Mouse (Mus musculus): ENCODE results near the gene Adcy6. TPM values are rescaled to one million over a fixed set of nuclear protein-coding genes. Genes with fewer than 3 reads are reported as not detected.

Gene Adcy6
- polyA plus RNA-seq, 1 experiment from 2014 or later: 9.5 TPM

GRCm38 (mm10) chr15:98646737-98647136 lies 36.9 kb upstream of the Adcy6 start:
- H3K4me2 ChIP-seq (replicated peaks; ENCODE audit: low read depth): no peak overlapping the region
- no peaks in the 10 kb centered on the region for H3K27me3 ChIP-seq (ENCODE audit: control insufficient read depth, insufficient read depth, low read length)
- no peaks in the 10 kb centered on the region for H3K9me3 ChIP-seq (ENCODE audit: control insufficient read depth, low read length)
- no peak for DNase-seq (ENCODE audit: low spot score)
- H3K27ac ChIP-seq (replicated peaks): no peak overlapping the region
- H3K9ac ChIP-seq (ENCODE audit: low read length): no peak overlapping the region
- H3K4me1 ChIP-seq (replicated peaks; ENCODE audit: control insufficient read depth, insufficient read depth): no peaks in the 10 kb centered on the region
- H3K36me3 ChIP-seq (ENCODE audit: control insufficient read depth, insufficient read depth, low read length): peaks cover 65% of the 10 kb centered on the region
- TF ChIP-seq CTCF (IDR thresholded peaks at IDR 0.05; ENCODE audit: low read depth) (no peak), EP300 (optimal IDR thresholded peaks at IDR 0.05) (no peak)
- no peak for ATAC-seq (ENCODE audit: low FRiP score, low TSS enrichment)
- H3K4me3 ChIP-seq (ENCODE audit: low read depth, low read length): no peak overlapping the region
- WGBS: 65% methylated on average over 8 of the region's 8 CpGs

DNA sequence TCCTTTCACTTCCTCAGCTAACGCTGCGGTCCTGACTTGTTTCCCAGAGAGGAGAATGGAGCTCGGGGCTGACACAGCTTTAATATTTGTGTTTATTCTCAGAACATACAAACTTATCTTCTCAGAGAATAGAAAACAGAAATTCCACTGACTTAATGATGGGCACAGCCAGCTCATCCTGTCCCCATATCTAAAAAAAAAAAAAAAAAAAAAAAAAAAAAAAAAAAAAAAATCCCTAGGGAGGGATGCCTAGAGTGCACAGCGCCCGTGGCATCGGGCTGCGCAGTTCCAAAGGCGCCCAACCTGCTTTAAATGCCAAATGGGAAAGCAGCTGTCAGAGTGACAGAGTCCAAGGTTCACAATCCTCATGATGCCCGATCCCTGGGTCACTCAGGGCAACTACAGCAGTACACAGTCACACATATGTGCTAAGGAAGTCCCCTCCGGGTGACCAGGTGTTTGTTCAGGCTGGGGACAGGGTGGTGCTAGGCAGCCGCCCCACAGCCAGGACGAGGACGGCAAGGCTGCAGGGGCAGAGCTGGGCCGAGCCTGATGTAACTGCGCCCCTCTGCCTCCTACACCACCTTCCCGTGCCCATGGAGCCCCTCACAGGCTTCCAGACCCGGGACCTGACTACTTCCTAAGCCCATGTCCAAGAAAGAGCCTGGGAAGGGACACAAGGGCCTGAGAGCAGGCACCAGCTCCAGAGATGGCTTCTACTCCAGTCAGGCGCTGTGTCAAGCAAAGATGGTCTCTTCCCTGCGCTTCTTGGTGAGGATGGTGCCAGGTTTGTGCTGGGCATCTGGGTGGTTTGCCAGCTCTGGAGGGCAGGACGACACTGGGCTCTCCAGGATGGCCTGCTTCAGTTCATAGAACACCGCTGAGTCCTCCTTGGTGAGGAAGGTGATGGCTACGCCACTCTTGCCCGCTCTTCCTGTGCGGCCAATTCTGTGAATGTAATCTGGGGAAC lies 35.5 kb upstream of the Adcy6 start:
- Histone ChIP-seq H3K36me3 (ENCODE audit: control insufficient read depth, insufficient read depth, low read length) (peaks cover 54% of the 10 kb centered on the region), H3K9me3 (ENCODE audit: control insufficient read depth, low read length) (no peaks in the 10 kb centered on the region), H3K9ac (ENCODE audit: low read length) (no peak overlapping the region), H3K27me3 (ENCODE audit: control insufficient read depth, insufficient read depth, low read length) (no peaks in the 10 kb centered on the region), H3K4me1 (replicated peaks; ENCODE audit: control insufficient read depth, insufficient read depth) (no peaks in the 10 kb centered on the region), H3K27ac (replicated peaks) (no peak overlapping the region), H3K4me2 (replicated peaks; ENCODE audit: low read depth) (no peak overlapping the region), H3K4me3 (ENCODE audit: low read depth, low read length) (no peak overlapping the region)
- TF ChIP-seq EP300 (optimal IDR thresholded peaks at IDR 0.05) (no peak), CTCF (IDR thresholded peaks at IDR 0.05; ENCODE audit: low read depth) (no peak)
- 85% methylated on average over 24 of the region's 24 CpGs for WGBS
- DNase-seq (ENCODE audit: low spot score): no peak
- ATAC-seq (ENCODE audit: low FRiP score, low TSS enrichment): peak; percentile 27; the same call in 1 of the 2 replicates

DNA sequence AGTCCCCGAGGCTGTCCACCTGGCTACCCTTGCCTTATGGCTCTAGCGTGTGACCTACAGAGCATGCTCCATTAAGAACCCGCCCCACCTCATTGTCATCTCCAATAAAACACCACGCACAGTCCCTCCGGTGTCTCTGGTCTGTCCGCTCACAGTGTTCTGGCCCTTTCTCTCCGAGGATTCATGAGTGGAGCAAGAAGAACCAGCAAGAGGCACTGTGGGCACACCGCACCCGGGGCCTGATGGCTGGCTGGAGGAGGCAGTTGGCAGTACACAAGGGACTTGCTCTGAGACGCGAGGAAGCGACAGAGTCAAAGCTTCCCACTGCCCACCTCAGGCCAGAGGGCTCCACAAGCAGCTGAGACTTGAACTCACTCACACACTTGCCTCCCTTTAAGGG lies 34.5 kb upstream of the Adcy6 start:
- no peak for TF ChIP-seq EP300 (optimal IDR thresholded peaks at IDR 0.05)
- no peak for TF ChIP-seq CTCF (IDR thresholded peaks at IDR 0.05; ENCODE audit: low read depth)
- H3K4me2 ChIP-seq (replicated peaks; ENCODE audit: low read depth): no peak overlapping the region
- ATAC-seq (ENCODE audit: low FRiP score, low TSS enrichment) (no peak), DNase-seq (ENCODE audit: low spot score) (no peak)
- WGBS: 88% methylated on average over 12 of the region's 12 CpGs
- peaks cover 45% of the 10 kb centered on the region for H3K36me3 ChIP-seq (ENCODE audit: control insufficient read depth, insufficient read depth, low read length)
- H3K4me3 ChIP-seq (ENCODE audit: low read depth, low read length): no peak overlapping the region
- no peak overlapping the region for H3K27ac ChIP-seq (replicated peaks)
- H3K9ac ChIP-seq (ENCODE audit: low read length): no peak overlapping the region
- no peaks in the 10 kb centered on the region for H3K4me1 ChIP-seq (replicated peaks; ENCODE audit: control insufficient read depth, insufficient read depth)
- no peaks in the 10 kb centered on the region for H3K27me3 ChIP-seq (ENCODE audit: control insufficient read depth, insufficient read depth, low read length)
- no peaks in the 10 kb centered on the region for H3K9me3 ChIP-seq (ENCODE audit: control insufficient read depth, low read length)

- Histone ChIP-seq H3K4me2 (replicated peaks; ENCODE audit: low read depth) (no peak overlapping the region), H3K27ac (replicated peaks) (no peak overlapping the region; the same call in 1 of the 2 replicates), H3K27me3 (ENCODE audit: control insufficient read depth, insufficient read depth, low read length) (no peaks in the 10 kb centered on the region), H3K4me3 (ENCODE audit: low read depth, low read length) (no peak overlapping the region), H3K4me1 (replicated peaks; ENCODE audit: control insufficient read depth, insufficient read depth) (no peaks in the 10 kb centered on the region), H3K9me3 (ENCODE audit: control insufficient read depth, low read length) (no peaks in the 10 kb centered on the region), H3K9ac (ENCODE audit: low read length) (no peak overlapping the region), H3K36me3 (ENCODE audit: control insufficient read depth, insufficient read depth, low read length) (peaks cover 15% of the 10 kb centered on the region)
- 38% methylated on average over 8 of the region's 8 CpGs for WGBS
- peak; percentile 89 for ATAC-seq (ENCODE audit: low FRiP score, low TSS enrichment)
- TF ChIP-seq EP300 (optimal IDR thresholded peaks at IDR 0.05) (no peak), CTCF (IDR thresholded peaks at IDR 0.05; ENCODE audit: low read depth) (no peak)
- peak; percentile 88 for DNase-seq (ENCODE audit: low spot score)
Observed at GRCm38 (mm10) chr15:98640157-98640556, 30.3 kb upstream of the Adcy6 start.

DNA sequence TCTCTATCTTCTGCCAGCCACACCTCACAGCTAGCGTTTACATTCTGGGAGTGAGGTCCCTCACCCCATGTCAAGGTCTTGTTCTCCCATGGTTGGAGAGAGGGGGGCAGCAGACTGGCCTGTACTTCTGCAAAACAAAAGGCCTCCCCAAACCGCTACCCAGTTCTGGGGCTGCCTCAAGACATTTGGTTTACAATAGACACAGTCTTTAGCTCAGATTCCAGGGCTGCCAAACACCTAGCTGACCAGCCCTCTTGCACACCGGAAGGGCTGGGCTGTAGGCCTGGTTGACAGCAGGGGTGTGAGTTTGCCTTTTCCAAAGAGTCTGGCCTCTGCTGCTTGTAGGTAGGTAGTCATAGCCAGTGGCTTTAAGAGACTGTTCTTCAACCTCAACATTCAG lies 27.3 kb upstream of the Adcy6 start:
- no peak for ATAC-seq (ENCODE audit: low FRiP score, low TSS enrichment)
- Histone ChIP-seq H3K9me3 (ENCODE audit: control insufficient read depth, low read length) (no peaks in the 10 kb centered on the region), H3K4me2 (replicated peaks; ENCODE audit: low read depth) (no peak overlapping the region), H3K27ac (replicated peaks) (no peak overlapping the region), H3K4me1 (replicated peaks; ENCODE audit: control insufficient read depth, insufficient read depth) (no peaks in the 10 kb centered on the region), H3K9ac (ENCODE audit: low read length) (no peak overlapping the region), H3K4me3 (ENCODE audit: low read depth, low read length) (no peak overlapping the region), H3K27me3 (ENCODE audit: control insufficient read depth, insufficient read depth, low read length) (no peaks in the 10 kb centered on the region), H3K36me3 (ENCODE audit: control insufficient read depth, insufficient read depth, low read length) (0 out of 2 replicates have a peak, but pooled peaks cover 5% of the 10 kb centered on the region)
- 54% methylated on average over 3 of the region's 3 CpGs for WGBS
- no peak for DNase-seq (ENCODE audit: low spot score)
- TF ChIP-seq EP300 (optimal IDR thresholded peaks at IDR 0.05) (no peak), CTCF (IDR thresholded peaks at IDR 0.05; ENCODE audit: low read depth) (no peak)

- H3K36me3 ChIP-seq (ENCODE audit: control insufficient read depth, insufficient read depth, low read length): no peaks in the 10 kb centered on the region
- no peak for TF ChIP-seq CTCF (IDR thresholded peaks at IDR 0.05; ENCODE audit: low read depth)
- TF ChIP-seq EP300 (optimal IDR thresholded peaks at IDR 0.05): no peak
- no peaks in the 10 kb centered on the region for H3K9me3 ChIP-seq (ENCODE audit: control insufficient read depth, low read length)
- H3K4me3 ChIP-seq (ENCODE audit: low read depth, low read length): no peak overlapping the region
- WGBS: 59% methylated on average over 5 of the region's 5 CpGs
- DNase-seq (ENCODE audit: low spot score) (no peak), ATAC-seq (ENCODE audit: low FRiP score, low TSS enrichment) (no peak)
- H3K4me2 ChIP-seq (replicated peaks; ENCODE audit: low read depth): no peak overlapping the region
- H3K27me3 ChIP-seq (ENCODE audit: control insufficient read depth, insufficient read depth, low read length): no peaks in the 10 kb centered on the region
- peaks cover 4% of the 10 kb centered on the region for H3K4me1 ChIP-seq (replicated peaks; ENCODE audit: control insufficient read depth, insufficient read depth)
- H3K27ac ChIP-seq (replicated peaks): no peak overlapping the region
- H3K9ac ChIP-seq (ENCODE audit: low read length): no peak overlapping the region
Observed at GRCm38 (mm10) chr15:98636517-98636916, 26.6 kb upstream of the Adcy6 start.
